Mouse (Mus musculus) fibroblast of lung, adult 2 months (primary cell): ENCODE results near the gene Mrgpra6.

ENCODE experiments used
- DNase-seq: peaks from one replicate; pipeline ENCODE4 v3.0.0-alpha.2; 2011; ENCODE audit warnings: low read depth

The Mrgpra6 gene

DNA sequence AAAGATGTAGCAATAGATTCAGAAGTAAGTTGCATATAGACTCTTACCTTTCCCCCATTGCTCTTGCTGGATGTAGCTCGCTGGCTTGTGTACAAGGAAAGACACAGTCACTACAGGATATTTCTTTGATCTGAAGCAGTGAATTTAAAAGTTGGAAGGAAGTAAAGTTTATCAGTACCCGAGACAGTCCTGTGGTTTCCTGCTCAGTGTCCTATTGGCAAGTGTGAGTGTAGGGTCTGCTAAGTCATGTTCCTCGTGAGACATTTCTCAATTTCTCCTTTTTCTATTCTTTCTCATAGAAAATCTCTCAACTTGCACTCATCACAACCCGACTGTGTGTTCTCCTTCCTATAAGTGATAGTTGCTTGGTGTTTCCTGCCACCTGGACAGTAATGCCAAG lies at the start of gene Mrgpra6:
TSS of gene Mrgpra6 (minus strand) at position 91 of the 400 bp plus-strand sequence.
- DNase-seq, result no peak

DNA sequence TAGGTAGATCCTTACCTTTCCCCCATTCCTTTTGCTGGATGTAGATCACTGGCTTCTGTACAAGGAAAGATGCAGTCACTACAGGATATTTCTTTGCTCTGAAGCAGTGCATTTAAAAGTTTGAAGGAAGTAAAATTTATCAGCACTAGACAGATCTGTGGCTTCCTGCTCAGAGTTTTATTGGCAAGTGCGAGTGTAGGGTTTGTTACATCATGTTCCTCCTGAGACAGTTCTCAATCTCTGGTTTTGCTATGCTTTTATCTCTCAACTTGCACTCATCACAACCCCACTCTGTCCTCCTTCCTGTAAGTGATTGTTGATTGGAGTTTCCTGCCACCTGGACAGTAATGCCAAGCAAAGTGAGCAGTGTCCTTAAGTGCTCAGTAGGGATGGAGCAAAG lies 48.0 kb upstream of the Mrgpra6 start, which contains the start of gene Mrgpra9:
TSS of gene Mrgpra9 (minus strand) at position 79 of the 400 bp plus-strand sequence.
- no peak for DNase-seq

DNA sequence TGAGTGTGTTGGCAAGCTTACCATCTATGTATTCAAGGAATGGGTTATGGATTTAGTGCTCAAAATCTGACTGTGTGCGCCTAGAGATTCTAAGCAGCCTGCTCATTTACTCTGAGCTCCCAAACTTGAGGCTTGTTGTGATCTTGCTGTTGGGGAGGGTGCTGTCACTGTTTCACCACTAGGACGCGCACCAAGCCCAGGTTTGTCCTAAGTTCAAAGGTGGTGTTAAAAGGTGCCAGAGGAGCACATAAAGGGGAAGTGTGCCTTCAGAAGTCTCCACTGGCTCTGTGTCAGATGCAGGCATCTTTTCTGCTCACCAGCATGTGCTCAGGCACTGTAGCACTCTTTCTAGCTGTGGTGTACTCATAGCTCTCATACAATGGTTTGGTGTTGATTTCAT lies 39.9 kb upstream of the Mrgpra6 start:
- no peak for DNase-seq

DNA sequence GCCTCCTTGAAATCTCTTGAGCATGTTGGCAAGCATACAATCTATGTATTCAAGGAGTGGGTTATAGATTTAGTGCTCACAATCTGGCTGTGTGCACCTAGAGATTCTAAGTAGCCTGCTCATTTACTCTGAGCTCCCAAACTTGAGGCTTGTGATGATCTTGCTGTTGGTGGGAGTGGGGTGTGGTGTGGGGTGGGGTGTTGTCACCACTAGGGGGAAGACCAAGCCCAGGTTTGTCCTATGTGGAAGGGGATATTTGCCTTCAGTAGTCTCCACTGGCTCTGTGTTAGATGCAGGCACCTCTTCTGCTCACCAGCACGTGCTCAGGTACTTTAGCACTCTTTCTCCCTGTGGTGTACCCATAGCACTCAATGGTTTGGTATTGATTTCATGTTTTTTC lies 9.4 kb downstream of the Mrgpra6 start:
- DNase-seq, result no peak

DNA sequence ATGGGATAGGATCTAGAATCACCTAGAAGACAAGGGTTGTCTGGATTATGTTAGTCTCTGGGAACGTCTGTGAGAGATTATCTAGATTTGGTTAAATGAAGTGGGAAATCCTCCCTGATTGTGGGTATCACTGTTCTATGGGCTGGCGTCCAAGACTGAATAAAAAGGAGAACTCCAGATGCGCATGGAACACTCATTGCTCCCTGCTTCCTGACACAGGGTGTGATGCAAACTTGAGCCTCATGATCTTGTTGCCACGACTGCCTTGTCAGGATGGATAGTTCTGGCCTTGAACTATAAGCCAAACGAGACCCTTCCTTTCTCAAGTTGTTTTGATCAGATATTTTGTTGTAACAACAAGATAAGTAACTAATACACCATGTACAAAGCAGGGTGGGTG lies 33.9 kb downstream of the Mrgpra6 start:
- no peak for DNase-seq

DNA sequence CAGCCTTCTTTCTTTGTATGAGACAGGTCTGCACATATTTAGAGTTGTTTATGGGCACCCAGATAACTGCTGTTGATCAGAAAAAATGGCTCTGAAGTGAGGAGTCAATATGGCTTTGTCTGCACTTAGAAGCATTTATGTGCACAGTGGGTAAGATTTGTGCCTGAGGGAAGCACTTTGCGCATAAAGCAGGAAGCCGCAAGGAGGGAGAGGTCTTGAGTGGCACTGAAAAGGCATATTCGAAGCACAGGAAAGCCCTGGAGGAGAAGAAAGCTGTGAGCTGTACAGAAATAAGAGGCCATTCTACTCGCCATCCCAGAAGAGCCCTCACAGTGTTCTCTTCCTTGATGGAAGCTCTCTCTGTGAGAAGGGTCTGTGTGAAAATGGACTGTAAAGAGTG lies 39.7 kb downstream of the Mrgpra6 start:
- DNase-seq, result no peak

DNA sequence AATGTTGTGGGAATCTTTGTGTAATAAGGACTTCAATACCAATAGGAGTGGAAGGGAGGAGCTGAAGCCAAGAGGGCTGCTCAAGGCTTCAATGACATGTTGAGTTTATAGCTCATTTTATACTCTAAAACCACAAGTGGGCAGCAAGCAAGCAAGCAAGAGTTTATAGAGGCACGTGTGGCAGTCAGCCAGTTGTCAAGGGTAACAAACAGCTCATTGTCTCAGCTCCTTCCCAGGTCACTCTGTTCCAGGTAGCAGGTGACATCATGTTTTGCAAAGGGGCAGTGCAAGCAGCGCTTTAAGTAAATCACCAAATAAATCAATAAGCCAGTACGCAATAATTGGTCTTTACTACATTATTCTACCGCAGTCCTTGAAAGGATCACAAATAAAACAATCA lies 41.5 kb downstream of the Mrgpra6 start:
- DNase-seq, result no peak

DNA sequence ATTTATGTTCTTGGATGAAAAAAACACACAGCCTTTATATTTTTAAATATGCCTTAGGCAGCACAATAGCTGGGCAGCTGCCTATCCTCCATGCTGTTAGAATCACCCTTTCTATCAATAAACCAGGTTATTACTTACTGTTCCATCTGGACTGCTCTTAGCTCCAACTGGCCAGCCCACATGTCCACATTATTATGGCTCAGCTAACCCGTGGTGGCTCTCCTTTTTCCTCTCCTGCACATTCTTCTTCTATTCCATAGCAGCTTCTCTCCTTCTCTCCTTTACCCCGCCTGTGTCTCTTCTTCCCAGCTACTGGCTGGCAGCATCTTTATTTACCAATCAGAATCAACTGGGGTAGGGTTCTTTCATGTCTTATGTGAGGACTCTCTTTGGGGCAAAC lies 46.3 kb downstream of the Mrgpra6 start:
- DNase-seq, result no peak

DNA sequence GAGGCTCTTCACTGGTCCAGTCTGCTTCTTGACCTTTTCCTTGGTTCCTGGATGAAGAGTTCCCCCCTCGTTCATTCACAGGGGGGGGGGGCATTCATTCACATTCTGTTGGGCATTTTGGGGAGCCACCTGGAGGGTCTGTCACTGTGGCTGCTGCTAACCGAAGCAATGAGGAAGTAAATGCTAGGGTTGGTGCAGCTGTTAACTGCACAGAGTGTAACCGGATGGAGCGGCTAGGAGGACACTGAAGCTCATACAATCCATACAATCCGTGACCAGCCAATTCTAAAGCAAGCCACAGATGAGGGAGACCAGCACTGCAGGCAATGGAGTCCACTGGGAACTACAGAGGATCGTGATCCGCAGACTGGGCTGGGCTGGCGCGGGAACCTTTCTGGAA lies 47.0 kb downstream of the Mrgpra6 start:
- DNase-seq, result no peak

DNA sequence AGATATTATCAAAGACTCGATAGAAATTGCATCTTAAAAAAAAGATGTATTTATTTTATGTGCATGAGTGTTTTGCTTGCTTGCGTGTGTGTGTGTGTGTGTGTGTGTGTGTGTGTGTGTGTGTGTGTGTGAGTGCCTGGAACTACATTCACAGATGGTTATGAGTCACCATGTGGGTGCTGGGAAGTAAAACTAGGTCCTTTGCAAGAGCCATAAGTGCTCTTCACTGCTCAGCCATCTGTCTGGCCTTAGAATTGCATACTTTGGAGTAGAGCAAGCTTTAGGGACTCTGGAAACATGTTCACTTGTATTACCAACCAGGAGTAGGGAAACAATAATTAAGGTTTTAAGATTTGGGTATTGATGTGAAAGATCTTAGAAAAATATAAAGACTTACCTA lies 48.9 kb downstream of the Mrgpra6 start:
- DNase-seq, result no peak

DNA sequence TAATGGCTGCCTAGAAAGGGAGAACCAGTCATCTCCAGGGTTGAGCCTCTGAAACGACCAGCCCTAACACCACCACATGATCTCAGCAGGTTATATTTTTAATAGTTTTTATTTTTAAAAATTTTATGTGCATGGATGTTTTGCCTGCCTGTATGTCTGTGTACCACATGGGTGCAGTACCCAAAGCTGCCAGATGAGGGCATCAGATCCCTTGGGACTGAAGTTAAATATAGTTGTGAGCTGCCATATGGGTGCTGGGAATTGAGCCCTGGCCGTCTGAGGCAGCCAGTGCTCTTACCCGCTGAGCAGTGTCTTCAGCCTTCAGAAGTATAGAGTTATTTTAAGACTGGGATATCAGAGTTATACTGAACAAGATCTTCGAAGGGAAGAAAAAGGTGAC lies 49.3 kb downstream of the Mrgpra6 start:
- no peak for DNase-seq

DNA sequence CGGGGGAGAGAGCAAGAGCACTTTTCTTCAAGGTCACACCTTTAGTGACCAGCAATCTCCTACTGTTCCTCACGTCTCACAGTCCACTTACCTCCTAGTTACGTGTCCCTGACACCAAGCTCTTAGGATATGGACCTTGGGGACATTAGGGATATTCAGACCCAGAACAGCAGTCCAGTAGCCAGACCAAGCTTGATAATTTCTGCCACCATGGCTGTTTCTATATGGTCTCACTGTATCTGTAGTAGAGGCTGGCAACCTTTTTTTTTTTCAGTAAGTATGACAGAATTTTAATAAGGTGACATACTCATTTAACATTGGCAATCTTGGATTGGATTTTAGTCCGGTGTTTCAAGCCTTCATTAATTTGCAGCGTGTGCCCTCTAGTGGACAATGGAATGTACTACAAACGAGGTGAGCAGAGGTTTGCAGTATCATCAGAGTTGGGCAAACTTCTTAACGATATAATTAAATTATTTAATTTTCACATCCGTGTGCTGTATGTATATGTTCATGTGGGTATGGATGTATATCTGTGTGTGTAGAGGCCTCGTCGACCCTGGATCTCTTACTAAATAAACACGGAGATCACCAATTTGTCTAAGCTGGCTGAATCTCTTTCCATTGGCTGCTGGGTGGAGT lies 54.2 kb downstream of the Mrgpra6 start:
- DNase-seq, result peak; percentile 10

DNA sequence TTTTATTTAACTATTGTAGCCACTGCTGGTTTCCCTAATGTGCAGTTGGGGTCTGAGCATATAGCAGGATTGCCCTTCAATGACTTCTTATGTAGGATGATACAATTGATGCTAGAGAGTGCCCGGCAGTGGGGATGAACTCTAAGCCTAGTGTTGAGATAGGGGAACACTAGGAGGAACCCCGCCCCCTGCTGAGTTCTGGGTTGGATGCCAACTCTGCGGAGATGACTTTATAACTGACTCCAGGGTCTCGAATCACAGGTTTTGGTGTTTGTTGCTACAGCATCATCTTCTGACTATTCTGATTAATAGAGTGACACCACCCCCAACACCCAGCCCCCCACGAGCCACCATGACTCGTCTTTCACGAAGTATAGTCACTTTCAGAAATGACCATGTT lies 56.4 kb downstream of the Mrgpra6 start:
- no peak for DNase-seq

DNA sequence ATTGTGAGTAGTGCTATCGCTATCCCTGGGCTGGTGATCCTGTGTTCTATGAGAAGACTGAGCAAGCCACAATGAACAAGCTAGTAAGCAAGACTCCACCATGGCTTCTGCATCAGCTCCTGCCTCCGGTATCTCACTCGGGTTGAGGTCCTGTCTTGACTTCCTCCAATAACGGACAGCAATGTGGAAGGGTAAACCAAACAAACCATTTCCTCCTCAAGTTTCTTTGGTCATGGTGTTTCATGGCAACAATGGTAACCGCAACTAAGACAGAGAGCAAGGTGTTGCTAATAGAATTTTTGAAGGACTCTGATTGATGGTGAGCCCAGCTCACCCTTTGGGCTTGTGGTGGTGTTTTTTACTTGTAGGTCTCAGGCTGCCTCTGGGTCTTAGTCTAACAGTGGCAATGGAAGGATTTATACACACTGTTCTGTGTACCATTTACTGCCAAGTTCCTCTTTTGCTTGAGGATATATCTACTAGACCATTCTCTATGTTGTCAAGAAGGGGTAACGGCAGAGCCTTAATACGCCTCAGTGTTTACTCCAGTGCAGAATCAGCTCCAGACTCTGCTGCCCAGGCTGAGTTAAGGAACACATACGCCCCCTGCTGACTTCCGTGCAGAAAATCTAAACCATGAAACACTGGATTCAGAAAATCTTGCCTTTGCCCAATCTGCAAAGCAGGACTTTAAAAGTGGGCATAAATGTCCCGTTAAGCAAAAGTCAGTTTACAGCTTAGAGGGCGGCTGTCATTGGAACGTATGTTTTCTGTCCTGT lies 58.5 kb downstream of the Mrgpra6 start:
- peak; percentile 2 for DNase-seq

DNA sequence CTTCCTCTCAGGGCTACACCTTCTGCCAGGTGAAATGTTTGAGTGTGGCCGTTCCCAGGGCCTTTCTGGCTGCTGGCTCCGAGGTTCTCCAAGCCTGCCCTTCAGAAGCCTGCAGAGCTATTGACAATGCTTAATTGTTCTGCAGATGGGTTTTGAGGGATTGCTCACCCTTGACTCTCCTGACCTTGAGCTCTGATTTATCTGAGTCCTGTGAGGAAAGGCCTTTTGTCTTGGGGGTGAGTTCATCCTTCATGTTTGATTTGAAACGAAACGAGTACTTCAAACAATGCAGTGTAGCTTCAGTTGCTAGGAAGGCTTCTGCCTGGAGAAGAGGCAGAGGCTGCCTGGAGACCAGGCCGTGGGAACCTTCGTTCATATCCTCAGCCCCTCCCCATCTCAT lies 60.4 kb downstream of the Mrgpra6 start:
- DNase-seq, result no peak

DNA sequence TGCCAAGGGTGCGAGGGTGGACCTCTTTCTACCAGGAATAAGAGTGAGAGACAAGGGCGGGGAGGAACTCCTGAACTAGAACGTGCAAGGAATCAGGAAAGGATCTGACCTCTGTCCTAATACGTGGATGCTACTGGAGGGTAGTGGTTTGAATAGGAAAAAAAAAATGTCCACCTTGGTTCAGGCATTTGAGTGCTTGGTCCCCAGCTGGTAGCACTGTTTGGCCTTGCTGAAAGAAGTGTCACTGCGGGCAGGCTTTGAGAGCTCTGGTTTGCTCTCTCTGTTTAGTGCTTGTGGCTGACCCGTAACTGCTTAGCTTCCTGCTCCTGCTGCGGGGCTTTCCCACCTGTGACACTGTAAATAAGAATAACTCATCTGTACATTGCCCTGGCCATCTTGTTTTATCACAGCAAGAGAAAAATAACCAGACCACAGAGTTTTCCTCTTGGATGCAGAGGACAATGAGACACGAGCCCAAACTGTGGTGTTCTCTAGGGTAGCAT lies 64.8 kb downstream of the Mrgpra6 start:
- DNase-seq, result no peak
